Mouse (Mus musculus): ENCODE measurements at regions not wholly inside any gene's neighbourhood (a gene's known extent, or its start where the extent isn't known, plus 50 kb on each side); places are given as distances from the start of the nearest gene placed in this dataset.
A peak's percentile ranks its signal among the peaks of the same experiment; 100 is the strongest.

DNA sequence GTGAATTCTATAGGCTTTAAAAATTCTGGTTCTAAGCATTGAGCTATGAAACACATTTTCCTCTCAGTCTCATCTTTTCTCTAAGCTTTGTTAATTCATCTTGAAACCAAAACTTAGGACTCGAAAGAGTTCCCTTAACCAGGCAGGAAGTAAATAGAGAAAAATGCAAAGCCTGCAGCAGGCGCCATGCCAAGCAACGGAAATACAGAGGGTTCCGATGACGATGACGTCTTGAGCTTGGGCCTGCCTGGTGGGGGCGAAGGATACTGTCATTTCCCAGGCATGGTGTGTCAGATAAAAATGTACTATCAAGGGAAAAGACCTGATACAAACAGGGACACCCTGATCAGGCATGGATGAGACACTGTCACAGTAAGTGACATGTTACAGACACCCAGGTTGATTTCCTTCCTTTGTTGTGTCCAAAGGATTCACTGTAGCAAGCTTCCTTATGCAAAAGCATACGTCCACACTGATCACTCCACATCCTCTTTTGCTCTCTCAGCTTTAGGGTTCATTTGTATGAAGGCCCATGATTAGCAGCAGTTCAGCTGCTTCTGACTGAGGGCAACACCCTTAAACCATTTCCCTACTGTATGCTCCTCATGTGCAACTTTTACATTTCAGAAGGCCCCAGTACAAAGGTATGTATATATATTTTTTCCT is 135.0 kb downstream of the Cemip2 start:
- intact Hi-C loops (cut with DNase I) = no loop called here
- peak in 1 of 2 experiments; percentile 10 for DNase-seq

DNA sequence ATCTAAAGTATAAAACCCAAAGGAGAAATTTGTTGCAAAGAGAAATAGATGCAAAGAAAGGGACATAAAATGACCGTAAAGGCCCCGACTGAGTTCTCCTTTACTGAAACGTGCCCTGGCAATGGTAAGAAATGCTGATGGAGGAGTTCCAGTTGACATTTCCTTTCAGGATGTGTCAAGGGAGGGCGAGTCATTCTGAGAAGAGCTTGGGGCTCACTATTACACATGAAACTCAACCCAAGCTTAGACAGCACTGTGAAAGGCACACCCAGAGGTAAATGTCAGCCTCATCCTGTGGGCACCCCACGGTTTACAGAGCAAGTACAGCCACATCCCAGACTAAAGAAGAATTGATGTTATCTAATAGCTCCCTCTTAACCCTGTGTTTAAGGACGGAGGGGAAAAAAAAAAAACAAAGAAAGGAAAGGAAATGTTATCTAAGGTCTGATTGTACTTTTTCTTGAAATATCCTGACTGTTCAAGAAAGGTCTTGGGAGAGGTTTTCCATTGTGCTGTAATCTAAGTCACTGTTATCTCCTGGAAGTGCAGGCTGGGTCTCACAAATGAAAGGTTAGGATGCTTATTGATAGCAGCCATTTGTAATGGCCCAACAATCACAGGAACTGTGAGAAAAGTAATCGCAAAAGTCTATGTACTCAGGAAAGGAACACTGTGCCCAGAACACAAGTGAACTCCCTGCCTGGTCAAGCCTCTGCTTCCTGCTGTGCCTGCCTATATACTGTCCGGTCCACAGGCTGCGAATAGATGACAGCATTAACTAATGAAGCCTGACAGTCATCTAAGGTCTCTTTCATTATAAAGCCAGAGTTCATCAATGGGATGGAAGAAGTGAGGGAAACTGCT is 135.8 kb downstream of the Cemip2 start:
- no peak for DNase-seq
- intact Hi-C loops (cut with DNase I) = no loop called here

DNA sequence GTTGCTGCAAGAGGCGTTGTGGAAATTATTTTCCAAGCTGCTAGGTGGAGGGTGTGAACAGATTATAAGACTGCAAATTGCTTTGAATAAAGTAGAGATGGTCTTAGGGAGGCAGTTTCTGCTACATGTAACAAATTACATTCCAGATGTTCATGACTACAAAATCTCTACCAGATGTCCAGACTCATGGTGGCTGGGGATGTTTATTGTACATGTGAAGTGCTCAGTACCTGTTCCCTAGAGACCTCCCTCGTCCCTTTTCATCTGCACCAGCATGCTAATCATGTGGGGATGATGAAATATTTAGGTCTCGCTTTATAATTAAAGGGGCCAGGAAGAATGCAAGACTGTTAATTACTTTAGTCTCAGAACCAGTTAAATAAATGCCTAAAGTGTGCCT is 136.5 kb downstream of the Cemip2 start:
- no peak for DNase-seq
- intact Hi-C loops (cut with DNase I) = no loop called here

DNA sequence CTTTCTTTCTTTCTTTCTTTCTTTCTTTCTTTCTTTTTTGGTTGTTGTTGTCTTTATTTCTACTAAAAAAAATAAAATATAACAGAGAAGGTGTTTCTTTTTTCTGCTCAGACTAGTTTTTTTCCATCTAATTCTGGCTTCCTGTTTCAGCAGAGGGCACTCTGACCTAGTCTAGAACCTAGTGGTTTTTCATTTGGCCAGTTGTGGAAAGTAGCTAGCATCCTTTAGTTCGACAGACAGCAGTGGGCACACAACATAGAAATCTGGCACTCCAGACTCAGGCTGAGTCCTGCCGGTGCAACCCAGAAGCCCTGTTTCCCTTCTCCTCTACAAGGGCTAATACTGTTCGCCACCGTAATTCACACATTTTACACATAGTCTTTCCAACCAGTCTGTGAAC is 140.0 kb downstream of the Cemip2 start:
- intact Hi-C loops (cut with DNase I) = no loop called here
- DNase-seq = no peak

DNA sequence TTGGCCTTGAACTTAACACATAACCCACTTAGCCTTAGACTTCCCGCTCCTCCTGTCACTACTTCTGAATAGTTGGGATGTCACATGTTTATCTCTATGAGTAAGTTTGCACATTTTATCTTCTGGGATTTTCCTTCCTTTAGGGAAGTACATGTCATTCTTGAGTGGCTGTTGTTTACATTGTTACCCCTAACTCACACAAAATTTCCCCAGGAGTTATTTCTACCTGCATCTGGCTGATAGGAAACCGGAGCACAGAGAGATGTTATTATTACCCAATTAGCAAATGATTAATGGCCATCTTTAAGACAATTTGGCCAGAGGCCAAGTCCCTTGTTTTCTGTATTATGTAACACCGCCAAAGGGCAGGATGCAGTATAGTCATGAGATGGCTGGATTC is 140.9 kb downstream of the Cemip2 start:
- no peak for DNase-seq
- intact Hi-C loops (cut with DNase I) = no loop called here

DNA sequence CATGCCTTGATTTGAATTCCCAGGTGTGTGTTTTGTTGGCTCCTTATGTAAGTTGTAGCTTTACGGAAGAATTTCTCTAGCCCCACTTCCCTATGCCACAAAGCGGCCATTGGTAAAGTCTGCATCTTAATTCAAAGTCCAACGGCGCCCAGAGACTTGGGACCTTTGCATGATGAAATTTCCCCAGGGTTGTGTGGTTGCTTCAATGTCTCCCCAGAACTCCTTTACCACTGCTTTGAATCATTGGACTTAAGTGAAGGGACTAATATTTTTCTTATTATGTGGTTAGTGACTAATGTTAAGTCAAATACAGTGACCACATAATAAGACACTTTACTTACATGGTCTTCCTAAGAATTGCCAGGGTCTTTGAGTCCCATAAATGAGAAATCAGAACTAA is 162.0 kb downstream of the Cemip2 start:
- no peak for DNase-seq
- intact Hi-C loops (cut with DNase I) = no loop called here

DNA sequence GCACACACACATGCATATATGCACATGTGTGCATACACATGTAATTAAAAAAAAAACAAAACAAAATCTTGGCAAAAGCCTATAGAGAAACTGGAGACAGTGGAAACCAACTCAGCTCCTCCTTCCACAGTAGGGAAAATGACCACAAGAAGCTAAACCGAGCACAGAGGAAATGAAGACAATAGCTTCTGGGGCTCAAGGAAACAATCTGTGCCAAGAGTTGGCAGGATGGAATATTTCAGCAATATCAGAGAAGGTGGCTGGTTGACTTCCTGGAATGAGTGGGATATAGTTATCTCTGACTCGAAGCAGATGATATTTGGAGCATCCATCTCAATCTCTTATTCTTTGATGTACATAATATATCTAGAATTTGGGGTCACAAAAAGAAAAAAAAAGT is 163.6 kb downstream of the Cemip2 start:
- intact Hi-C loops (cut with DNase I) = no loop called here
- DNase-seq = no peak

DNA sequence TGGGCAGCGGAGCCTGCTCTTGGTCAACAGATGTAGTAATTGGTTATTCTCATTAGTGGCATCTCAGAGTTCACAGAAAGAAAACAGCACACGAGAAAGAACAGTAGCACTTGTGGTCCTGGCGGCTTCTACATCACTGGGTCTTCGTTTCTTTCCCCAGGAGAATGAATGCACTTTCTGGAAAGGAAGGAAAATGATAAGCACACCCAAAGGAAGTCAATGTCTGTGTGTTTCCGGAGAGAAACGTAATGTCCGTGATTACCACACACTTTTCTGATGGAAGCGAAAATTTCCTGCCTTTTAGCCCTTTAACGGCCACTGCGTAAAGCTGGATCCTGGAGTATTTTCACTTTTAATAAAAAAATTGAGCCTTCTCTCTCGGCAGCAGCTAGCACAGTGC is 164.1 kb downstream of the Cemip2 start:
- intact Hi-C loops (cut with DNase I) = no loop called here

DNA sequence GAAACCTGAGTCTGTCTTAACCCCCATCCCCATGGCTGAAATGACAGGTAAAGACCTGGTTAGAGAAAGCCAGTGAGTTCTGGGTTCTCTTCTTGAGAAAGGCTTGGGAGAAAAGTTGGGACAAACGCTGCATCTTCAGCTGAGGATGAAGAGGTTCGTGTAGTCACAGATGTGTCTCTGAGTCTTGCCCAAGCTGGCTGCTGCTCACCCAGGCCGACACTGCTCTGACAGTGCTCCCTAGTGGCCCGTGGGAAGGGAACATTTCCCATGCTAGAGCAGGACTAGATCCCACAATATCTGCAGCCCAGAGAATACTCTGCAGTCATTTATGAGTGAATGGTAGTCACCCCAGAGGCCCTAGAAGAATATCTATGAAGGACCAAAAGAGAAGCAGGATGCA is 165.3 kb downstream of the Cemip2 start:
- DNase-seq = peak in 1 of 2 experiments; percentile 18
- intact Hi-C loops (cut with DNase I) = no loop called here

More for the DNA sequence above, 164.1 kb downstream of the Cemip2 start:
- no peak for DNase-seq

DNA sequence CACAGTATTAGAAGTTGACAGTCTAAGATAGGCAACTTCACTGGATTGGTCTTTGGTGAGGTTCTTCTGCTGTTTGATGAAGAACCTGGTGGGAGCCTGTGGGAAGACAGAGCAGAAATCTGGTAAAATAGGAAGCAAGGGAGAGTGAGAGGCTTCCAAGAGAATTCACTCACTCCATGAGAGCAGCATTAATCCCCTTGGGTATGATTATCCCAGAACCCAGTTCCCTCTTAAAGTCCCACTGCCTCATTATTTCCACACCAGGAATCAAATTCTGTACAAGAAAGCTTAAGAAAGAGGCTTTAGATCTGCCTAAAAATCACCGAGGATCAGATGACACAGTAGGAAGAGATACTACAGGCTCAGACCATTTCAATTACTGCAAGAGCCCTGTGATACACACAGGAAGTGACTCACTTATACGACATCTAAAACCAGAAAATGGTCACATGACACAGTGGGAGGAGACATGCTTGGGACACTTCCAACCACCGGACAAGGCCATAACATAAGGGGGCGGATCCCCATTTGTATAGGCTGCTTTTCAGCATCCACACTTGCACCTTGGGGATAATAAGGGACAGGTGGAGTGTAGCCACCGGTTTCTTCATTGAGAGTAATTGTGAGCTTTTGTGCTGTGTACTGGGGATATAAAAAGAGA is 168.2 kb downstream of the Cemip2 start:
- no peak for DNase-seq
- intact Hi-C loops (cut with DNase I) = no loop called here

DNA sequence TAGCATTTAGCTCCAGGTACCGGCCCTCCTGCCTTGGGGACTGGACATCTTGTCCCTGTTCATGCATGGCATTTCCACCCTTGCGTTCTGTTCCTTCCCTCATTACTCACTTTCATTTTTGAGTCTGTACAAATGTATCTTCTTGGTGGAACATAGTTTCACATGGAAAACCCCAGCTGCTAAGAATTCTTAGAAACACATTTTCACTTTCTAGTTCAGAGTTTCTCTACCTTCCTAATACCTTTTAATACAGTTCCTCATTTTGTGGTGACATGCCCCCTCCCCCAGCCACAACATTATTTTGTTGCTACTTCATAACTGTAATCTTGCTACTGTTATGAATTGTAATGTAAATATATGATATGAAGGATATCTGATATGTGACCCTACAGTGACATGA is 169.9 kb downstream of the Cemip2 start:
- DNase-seq = no peak
- intact Hi-C loops (cut with DNase I) = no loop called here

DNA sequence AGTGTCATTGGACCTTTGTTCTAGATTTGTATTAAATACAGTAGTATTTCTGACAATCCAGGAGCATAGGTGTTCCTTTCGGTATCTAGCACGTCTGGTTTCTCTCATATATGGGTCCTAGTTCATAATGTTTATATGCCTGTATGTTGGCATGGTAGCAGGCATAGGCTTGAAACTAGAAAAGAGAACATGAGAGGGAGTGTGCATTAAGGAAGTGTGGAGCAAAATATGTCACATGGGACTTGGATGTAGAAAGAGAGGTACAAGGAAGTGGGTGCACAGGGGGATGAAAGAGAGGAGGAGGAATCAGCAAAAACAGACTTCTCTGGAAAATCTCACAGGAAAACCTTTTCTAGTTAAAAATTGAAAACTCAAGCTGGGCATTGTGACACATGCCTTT is 176.2 kb upstream of the Trpm3 start:
- intact Hi-C loops (cut with DNase I) = no loop called here
- no peak for DNase-seq

DNA sequence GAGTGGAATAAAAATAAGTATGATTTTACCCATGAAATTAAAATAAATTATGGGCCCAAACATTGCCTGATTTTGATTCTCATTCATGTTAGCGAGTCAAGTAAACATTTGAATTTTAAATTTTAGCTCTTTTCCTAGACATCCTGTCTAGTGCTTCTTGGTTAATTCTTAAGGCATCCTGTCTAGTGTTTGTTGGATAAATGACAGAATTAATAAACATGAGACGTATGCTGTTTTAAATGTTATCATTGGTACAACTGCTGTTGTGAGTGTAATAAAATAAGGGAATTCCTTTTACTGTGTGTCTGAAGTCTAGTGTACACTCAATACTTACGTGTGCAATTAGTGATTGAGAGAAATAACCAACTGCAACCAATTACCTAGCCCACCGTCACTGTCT is 149.0 kb upstream of the Trpm3 start:
- DNase-seq = no peak
- intact Hi-C loops (cut with DNase I) = no loop called here

DNA sequence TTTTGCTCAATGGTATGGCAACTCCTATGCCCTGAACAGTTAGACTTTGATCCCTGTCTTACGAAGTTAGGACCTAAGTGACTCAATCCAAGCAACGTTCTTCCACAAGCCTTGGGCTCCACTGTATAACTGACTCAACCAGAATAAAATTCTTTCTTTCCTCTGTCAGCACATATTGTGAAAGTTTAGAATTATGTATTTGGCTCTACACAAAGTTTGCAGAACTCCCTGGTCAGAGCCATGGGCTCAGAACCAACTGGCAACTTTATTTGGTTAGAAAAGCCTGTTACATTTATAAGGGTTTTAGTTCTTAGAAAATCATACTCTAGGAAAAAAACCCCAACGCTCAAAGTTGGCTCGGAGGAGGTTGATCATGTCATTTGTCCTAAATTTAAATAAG is 147.9 kb upstream of the Trpm3 start:
- intact Hi-C loops (cut with DNase I) = no loop called here
- DNase-seq = peak in 1 of 2 experiments; percentile 44

DNA sequence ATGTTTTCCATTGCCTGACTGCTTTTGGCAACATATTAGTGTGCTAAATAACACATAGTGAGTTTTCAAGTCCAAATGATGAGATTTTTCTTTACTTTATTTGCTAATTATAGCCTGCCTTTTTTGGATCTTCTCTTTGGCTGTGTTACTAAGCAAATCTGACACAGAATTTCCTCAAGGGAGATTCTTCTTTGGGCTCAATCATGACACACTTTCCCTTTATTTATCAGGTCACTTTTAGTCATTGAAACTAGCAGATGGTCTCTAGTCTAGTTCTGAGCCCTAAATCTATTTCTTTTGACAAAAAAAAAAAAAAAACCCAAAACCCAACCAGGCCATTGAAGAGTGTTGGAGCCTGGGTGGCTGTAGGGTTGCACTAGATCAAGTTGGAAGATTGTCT is 147.4 kb upstream of the Trpm3 start:
- no peak for DNase-seq
- intact Hi-C loops (cut with DNase I) = no loop called here

DNA sequence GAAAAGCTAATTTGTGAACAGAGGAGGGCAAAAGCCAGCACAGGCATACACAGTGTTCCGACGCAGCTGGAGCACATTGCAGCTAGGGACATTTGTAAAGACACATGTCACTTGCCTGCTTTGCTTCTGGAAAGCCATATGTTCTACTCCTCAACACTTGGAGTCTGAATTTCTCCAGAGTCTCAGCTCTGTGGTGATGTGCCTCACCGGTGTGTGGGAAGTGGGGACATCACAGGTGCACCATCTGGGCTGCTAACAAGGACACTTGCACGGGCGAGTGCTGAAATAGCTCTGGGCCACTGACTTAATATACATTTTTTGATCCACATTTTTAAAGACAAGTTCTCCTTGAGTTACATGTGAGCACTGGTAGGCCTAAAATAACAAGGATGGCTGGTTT is 139.2 kb upstream of the Trpm3 start:
- intact Hi-C loops (cut with DNase I) = no loop called here
- DNase-seq = no peak

DNA sequence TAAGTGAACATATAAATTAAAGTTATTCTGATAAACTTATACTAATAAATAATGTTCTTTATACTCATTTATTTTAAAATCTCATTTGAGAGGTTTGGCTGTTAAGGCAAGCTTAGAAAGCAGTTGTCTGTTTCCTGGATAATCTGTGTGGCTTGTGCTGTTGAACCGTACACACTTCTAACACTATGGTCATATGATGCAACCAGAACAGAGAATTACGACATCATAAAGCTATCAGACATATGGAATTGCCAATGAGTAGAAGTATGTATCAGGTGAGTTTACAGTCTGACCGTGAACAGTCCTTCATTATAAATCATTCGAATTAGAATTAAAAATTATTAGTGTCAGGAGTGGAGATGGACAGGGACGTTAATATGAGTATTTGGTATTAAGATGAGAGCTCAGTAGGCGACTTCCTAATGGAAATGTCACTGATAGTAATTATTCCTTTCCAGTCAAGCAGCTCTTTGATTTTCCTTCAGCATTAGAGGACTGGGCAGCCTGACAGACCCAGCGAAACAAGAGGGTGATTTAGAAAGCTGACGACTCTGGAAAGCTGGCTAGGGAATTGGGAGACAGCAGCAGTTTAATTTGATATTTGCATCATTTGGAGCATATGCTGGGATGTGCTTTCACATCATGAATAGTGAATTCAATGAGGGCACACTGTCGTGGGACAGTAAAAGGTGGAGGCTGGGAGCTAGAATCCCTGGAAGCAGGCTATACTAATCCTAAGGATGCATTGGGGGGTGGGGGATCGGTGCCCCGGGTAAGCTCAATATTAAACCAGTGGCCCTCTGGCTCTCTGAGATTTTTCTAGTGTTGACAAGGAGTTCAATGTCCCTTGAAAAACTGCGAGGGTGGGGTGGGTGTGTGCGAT is 130.6 kb upstream of the Trpm3 start:
- no peak for DNase-seq
- intact Hi-C loops (cut with DNase I) = no loop called here

DNA sequence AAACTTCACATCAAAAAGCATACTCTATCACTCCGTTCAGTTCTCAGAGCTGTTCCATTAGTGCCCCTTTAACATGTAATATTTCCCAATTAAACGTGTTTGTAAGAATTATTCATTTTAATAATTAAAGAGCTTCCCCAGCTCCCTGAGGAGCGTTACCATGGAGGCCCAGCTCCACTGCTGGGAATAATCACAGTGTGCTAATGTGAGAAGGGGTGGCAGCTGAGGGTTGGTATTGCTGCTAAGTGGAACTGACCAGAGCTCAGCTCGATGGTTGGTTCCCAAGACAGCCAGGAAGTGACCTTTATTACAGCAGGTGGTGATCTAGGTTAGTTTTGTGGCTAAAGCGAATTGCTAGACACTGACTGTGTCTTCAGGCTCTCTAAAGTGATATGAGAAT is 128.6 kb upstream of the Trpm3 start:
- intact Hi-C loops (cut with DNase I) = no loop called here
- no peak for DNase-seq

DNA sequence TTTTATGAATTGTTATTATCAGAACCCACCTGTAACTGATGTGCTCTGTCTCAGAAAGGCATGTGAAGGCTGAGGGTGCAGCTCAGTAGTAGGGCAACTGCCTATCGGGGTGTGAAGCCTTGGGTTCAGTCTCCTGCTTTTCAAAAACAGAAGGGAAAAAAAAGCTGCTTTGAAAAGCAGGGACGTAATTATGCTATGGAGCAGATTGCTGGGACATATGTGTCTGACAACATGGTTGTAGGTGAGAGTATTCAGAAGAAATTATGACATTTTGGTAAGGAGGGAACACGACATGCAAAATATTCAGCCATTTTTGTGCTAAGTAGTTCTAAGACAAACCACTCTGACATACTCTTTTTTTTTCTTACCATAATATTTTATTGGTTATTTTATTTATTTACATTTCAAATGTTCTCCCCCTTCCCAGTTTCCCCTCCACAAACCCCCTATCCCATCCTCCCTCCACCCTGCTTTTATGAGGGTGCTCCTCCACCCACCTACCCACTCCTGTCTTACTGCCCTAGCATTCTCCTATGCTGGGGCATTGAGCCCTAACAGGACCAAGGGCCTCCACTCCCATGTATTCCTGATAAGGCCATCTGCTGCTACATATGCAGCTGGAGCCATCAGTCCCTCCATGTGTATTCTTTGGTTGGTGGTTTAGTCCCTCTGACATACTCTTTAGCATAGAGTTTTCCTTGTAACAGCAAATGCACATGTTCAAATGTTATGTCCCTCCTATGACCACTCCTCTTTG is 122.8 kb upstream of the Trpm3 start:
- intact Hi-C loops (cut with DNase I) = no loop called here
- DNase-seq = no peak

DNA sequence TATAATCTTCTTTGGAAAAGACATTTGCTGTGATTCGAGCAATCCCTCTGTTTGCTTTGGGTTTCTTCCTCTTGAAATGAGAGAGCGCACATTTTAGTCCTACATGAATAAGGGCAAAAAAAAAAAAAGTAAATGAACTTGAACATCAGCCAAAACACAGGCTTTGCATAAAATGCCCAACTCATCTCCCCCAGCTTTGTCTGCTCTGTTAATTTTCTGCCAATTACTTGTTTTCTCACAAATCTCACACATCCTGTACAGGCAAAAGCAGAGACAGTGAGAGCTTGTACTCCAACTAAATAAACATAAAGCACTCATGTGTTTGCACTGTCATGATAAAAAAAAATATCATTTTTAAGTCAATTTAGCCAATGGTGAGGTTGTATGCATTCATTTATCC is 121.4 kb upstream of the Trpm3 start:
- DNase-seq = no peak
- intact Hi-C loops (cut with DNase I) = no loop called here
